Comparison of ENCODE assay signal across 11 mouse cellular contexts in genomic region chr12:5186645-5187044, GRCm38 (mm10).
DNase-seq lines count a peak whose midpoint lies in the region; ATAC-seq lines count a peak whose summit lies in the region.
"Had no signal": no experiment of that assay in that cellular context is flagged by ENCODE, and none has a peak within 500 bp of the region (broad histone marks: within the 10 kb centered on the region; RNA-seq: fewer than 3 reads in every experiment).

No protein-coding gene starts in this region.

- H3K36me3 ChIP-seq in heart, embryonic 12.5 days, result no peaks in the 10 kb centered on the region
- H3K36me3 ChIP-seq in heart, embryonic 11.5 days (ENCODE audit: control insufficient read depth, insufficient read depth, low read length), result no peaks in the 10 kb centered on the region
- H3K36me3 ChIP-seq in lung, embryonic 15.5 days, result no peaks in the 10 kb centered on the region

- no peak for DNase-seq in lung, postnatal 14 days
- DNase-seq in cerebellum, adult 18-20 months, result peak; percentile 69 to 80
- DNase-seq in kidney, postnatal 4 days, result peak; percentile 63 to 66
- DNase-seq in right cerebral cortex, adult 18-20 months, result no peak
- no peak for DNase-seq in liver
- DNase-seq: lung, adult 2 months; thymus, postnatal 14 days had no signal

- ATAC-seq in heart, embryonic 12.5 days (ENCODE audit: insufficient number of reproducible peaks, low FRiP score), result no peak
- no peak for ATAC-seq in heart, embryonic 11.5 days (replicated peaks; ENCODE audit: insufficient number of reproducible peaks, low FRiP score, low TSS enrichment)
- no peak for ATAC-seq in lung, embryonic 15.5 days (ENCODE audit: borderline replicate concordance, extremely low read depth, low FRiP score, low TSS enrichment)
- ATAC-seq: CD4-positive, CD25-positive, alpha-beta regulatory T cell, adult 4 months had no signal

- no peaks in the 10 kb centered on the region for H3K9me3 ChIP-seq in heart, embryonic 12.5 days (replicated peaks)
- H3K9me3 ChIP-seq in heart, embryonic 11.5 days (replicated peaks; ENCODE audit: control insufficient read depth, low read length), result no peaks in the 10 kb centered on the region
- no peaks in the 10 kb centered on the region for H3K9me3 ChIP-seq in lung, embryonic 15.5 days

- H3K27ac ChIP-seq in heart, embryonic 12.5 days (ENCODE audit: poor library complexity, severe bottlenecking), result 0 out of 2 replicates have a peak overlapping the region, but pooled peaks have one; percentile 19
- no peak overlapping the region for H3K27ac ChIP-seq in heart, embryonic 11.5 days (ENCODE audit: low read depth, low read length)
- H3K27ac ChIP-seq in lung, embryonic 15.5 days, result 0 out of 2 replicates have a peak overlapping the region, but pooled peaks have one; percentile 4

- H3K27me3 ChIP-seq in heart, embryonic 12.5 days (replicated peaks), result no peaks in the 10 kb centered on the region
- H3K27me3 ChIP-seq in heart, embryonic 11.5 days (ENCODE audit: control insufficient read depth, insufficient read depth, low read length), result no peaks in the 10 kb centered on the region
- H3K27me3 ChIP-seq in lung, embryonic 15.5 days, result no peaks in the 10 kb centered on the region

- peaks cover 52% of the 10 kb centered on the region for H3K4me1 ChIP-seq in heart, embryonic 12.5 days (replicated peaks)
- peaks cover 29% of the 10 kb centered on the region for H3K4me1 ChIP-seq in heart, embryonic 11.5 days (ENCODE audit: control insufficient read depth, insufficient read depth, low read length)
- H3K4me1 ChIP-seq in lung, embryonic 15.5 days, result peaks cover 11% of the 10 kb centered on the region

- no peak overlapping the region for H3K4me2 ChIP-seq in heart, embryonic 12.5 days
- H3K4me2 ChIP-seq in heart, embryonic 11.5 days, result no peak overlapping the region
- no peak overlapping the region for H3K4me2 ChIP-seq in lung, embryonic 15.5 days

- H3K9ac ChIP-seq in heart, embryonic 12.5 days, result no peak overlapping the region
- no peak overlapping the region for H3K9ac ChIP-seq in heart, embryonic 11.5 days (ENCODE audit: low read depth, low read length)
- H3K9ac ChIP-seq in lung, embryonic 15.5 days, result no peak overlapping the region

- H3K4me3 ChIP-seq in heart, embryonic 12.5 days, result no peak overlapping the region
- H3K4me3 ChIP-seq in heart, embryonic 11.5 days (ENCODE audit: low read depth, low read length), result no peak overlapping the region
- H3K4me3 ChIP-seq in lung, embryonic 15.5 days, result no peak overlapping the region

- WGBS in heart, embryonic 12.5 days, result 50% methylated on average over 1 of the region's 1 CpGs
- 63% methylated on average over 1 of the region's 1 CpGs for WGBS in heart, embryonic 11.5 days (ENCODE audit: insufficient replicate concordance)
- WGBS in lung, embryonic 15.5 days, result 53% methylated on average over 1 of the region's 1 CpGs

Comparison
In these comparisons a context has a peak if more than half of its experiments do, and no peak if none do; other contexts are left out.
1. DNase-seq: peak in cerebellum, adult 18-20 months (2 of 2) and kidney, postnatal 4 days (2 of 2); none in lung, postnatal 14 days (single experiment), right cerebral cortex, adult 18-20 months (single experiment) and liver (single experiment).